Mouse (Mus musculus): ENCODE data around the gene Gm20388.

GRCm38 (mm10) chr8:121828376-121829023, 1917.9 kb downstream of the Gm20388 start:
- TF ChIP-seq CHD2 (IDR thresholded peaks at IDR 0.05; ENCODE audit: low read depth, low read length), result no peak
- no peak for TF ChIP-seq MAFK (IDR thresholded peaks at IDR 0.05; ENCODE audit: insufficient read depth, low read depth, low read length)
- no peak for TF ChIP-seq ZNF384 (IDR thresholded peaks at IDR 0.05; ENCODE audit: low read depth, low read length)
